Mouse (Mus musculus) heart, postnatal 0 days (tissue): ENCODE measurements at regions not wholly inside any gene's neighbourhood (a gene's known extent, or its start where the extent isn't known, plus 50 kb on each side); places are given as distances from the start of the nearest gene placed in this dataset.

Experiments used
- CTCF ChIP-seq: IDR thresholded peaks from 2 replicates; pipeline ENCODE4 v1.5.1; 2016; ENCODE audit warnings: antibody characterized with exemption, control low read depth, low read depth
- EP300 ChIP-seq: IDR thresholded peaks from 2 replicates; pipeline ENCODE4 v1.6.1; 2016; ENCODE audit warnings: antibody characterized with exemption, low read depth

- TF ChIP-seq CTCF (no peak), EP300 (no peak)
These were observed 152.8 kb upstream of the Otx2 start for GRCm38 (mm10) chr14:48826421-48826820.
